Mouse (Mus musculus) neutrophil, adult 5-6 weeks (primary cell): ENCODE measurements at regions not wholly inside any gene's neighbourhood (a gene's known extent, or its start where the extent isn't known, plus 50 kb on each side); places are given as distances from the start of the nearest gene placed in this dataset.

Source experiments
- ATAC-seq: fragments of 151-379, 151-347 bp; 2 replicates; pipeline ENCODE4 v1.8.0; 2017; ENCODE audit warnings: mild to moderate bottlenecking, moderate TSS enrichment; ENCODE audit not compliant: insufficient number of reproducible peaks, poor library complexity, low FRiP score, severe bottlenecking; ENCODE audit errors: extremely low read depth

DNA sequence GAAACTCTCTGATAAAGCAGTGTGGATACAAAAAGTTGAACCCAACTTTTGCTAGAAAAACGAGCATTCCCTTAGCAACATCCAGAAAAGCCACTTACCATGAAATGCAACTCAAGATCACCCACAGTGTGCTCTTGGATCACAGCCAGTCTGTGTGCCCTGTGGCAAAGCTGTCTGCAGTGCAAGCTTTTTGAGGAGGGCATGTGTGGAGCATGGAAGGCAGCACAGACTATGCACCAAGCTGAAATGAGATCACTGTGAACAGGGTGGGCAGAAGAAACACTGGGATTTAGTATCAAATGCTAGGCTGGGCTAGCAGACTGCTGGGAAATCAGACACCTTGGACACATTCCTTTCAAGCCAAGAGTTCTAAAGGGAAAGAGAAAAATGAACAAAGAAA lies 162.4 kb downstream of the Sim1 start:
- no peak for ATAC-seq

DNA sequence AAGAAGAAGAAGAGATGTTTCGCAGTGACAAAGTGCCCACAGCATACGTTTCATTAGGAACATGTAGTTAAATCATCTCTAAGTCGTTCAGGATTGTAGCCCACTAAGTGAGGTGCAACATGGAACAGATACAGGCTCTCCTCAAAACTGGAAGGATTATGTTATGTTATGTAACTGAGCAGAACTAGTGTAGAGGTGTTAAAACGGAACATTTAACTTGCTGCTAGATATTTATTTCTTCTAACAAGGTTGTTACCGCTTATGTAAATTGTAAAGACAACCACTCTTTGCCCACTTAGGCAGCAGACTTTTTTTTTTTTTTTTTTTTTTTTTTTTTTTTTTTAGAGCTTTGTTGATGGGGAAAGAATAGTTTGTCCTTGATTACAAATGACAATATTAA lies 163.8 kb downstream of the Sim1 start:
- ATAC-seq: no peak

DNA sequence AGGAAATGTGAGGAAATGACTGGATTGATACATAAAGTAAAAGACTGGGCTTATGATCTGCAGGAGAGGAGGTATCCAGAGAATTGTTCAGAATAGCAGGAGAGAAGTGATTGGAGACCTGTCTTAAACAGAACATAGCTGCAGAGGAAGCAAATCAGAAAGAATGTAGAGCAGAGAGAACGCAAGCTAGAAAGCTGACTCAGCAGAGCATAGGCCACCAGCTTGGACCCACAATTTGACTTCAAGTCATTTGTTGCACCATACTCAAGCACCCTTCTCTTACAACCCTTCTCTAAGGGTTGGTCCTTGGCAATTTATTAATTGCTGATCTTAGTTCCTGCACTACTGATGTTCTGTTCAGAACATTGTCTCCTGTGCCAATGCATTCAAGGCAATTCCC lies 207.0 kb downstream of the Sim1 start:
- ATAC-seq: no peak

DNA sequence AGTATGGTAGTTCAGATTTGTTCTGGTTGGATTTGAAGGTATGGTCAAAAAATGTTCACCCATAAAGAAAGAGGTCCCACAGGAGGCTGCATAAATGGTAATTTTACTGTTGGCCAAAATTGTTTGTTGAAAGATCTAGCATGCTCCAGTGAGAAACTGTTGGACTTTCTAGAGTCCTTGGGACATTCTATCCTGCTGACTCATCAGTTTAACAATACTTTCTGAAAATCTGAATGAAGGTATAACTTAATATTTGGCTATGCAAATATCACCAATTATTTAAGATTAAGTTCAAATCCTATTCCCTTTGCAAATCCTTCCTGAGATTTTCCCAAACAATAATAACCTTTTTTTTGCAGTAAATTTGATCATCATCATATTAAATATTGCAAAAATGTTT lies 257.3 kb downstream of the Sim1 start:
- no peak for ATAC-seq

DNA sequence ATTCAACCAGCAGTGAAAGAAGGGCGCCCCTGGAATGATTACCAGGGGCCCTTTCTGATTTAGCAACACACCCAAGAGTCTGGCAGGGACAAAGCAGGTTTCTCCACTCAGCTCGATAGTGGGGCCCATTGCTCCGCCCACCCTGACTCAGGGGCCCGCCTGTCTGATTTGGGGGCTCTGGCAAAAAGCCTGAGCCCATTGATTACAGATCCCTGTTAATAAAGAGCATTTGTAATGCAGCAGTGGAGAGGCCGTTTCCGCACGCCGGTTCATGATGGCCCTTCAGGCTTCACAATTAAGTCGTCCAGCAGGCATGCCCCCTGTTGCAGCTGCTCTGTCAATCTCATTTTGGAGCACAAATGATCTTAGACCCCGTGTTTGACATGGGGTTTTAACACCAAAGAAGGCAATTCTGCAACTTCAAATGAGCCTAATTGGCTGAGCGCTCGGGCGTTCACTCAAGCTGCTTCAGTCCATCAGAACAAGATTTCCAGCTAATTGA lies 259.0 kb downstream of the Sim1 start:
- ATAC-seq: no peak

DNA sequence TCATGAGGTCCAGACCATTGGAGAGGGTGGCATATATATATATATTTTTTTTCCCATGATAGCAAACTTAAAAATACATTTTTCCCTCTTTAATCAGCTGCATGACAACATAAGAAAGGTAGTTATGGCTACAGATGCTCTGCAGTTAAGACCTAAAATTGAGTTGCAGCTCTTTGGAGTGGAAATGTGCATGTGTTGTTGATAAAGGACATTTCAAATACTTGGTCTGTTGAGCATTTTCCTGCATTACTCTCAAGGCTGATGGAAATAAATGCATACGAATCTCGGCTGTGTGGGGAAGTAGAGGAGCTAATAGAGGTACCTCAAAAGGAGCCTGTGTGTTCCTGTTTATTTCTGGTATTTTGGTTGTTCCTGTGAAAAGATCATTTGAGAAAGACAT lies 259.5 kb downstream of the Sim1 start:
- no peak for ATAC-seq

DNA sequence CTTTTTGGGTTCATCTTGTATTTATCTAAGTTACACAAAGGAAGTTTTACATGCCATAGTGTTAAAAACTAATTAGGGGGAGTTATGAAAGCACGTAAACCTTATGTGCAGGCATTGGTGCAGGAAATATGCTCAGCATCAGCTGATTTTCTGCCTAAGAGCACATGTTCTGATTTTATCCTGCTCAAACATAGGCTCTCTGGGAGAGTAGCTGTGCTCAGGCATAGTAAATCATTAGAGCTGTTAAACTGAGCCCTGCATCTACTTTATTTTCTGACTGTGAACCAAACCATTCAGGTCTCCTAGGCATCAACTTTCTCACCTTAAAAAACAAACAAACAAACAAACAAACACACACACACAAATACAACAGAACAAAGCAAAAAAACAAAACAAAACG lies 260.2 kb downstream of the Sim1 start:
- ATAC-seq: no peak

DNA sequence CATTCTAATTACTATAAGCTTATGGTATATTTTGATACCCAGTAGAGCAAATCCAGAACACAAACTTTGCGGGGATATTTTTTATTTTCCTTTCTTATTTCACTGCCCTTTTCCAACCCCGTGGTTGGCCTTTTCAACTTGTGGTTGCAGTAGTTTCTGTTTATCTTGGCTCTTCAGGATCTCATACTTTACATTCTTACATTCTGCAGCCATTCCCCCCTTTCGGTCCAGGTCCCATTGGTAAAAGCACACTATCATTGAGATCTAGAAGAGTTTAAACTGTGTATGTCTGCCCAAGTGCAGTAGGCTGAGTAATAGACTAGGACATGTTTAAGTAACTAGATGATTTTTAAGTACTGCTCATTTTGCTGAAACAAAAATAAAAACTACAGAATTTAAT lies 279.1 kb downstream of the Sim1 start:
- no peak for ATAC-seq

DNA sequence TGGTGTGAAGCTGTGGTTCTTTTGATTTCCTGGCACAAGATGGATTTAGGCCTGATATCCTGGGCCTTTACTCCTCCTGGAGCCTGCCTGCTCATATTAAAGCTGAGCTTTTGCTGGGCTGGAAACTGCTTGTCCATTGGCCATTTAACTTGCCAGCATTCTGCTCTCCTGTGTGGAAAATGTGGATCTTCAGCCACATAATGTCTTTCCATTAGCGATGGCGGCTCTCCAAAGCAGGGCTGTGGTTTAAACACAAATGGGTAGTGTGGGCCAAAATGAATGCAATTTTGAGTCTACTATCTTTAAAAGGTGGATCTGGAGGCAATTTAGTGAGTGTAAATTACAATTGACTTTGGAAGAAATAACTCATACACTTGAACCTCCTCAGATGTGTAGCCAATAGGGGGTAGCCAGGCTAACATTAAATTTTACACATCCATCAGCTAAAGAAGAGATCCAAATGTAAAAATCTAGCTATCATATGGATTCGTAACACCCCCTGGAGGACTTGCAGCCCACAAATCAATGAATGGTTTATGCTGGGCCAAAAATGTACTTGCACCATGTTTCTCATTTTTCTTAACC lies 281.5 kb downstream of the Sim1 start:
- ATAC-seq: no peak

DNA sequence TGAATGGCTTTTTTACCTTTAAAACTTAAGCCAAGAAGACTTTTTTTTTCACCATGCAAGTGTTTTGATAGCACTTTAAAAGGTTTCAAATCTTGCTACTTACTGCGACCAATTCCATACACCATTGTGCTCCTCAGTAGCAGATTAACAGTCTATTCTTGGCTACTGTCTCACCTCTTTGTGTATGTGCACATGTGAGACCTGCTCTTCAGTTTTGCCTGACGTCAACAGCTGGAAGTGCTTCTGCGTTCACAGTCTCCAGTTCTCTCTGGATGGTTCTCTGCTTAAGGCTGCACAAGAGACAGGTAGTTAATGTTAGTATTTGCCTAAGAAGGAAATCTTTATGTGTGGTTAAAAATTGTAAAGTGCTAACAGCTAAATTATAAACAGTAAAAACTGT lies 282.1 kb downstream of the Sim1 start:
- ATAC-seq: no peak

DNA sequence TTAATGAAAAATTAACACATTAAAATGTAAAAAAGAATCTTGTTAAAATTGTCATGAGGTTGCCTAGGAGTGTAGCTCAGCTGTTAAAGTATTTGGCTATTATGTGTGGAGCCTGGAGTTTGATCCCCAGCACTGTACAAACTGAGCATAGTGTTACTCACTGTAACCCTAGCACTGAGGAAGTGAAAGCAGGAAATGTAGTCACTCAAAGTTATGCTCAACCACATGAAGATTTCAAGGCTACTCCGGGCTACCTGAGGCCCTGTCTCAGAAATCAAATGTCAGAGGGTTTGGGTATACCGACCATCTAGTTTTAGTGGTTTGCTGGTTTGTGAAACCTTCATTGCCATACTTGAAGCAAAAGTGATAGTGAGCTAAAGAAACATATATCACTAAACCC lies 287.2 kb downstream of the Sim1 start:
- ATAC-seq: 0 out of 2 replicates have a peak, but pooled peaks have one; percentile 9

DNA sequence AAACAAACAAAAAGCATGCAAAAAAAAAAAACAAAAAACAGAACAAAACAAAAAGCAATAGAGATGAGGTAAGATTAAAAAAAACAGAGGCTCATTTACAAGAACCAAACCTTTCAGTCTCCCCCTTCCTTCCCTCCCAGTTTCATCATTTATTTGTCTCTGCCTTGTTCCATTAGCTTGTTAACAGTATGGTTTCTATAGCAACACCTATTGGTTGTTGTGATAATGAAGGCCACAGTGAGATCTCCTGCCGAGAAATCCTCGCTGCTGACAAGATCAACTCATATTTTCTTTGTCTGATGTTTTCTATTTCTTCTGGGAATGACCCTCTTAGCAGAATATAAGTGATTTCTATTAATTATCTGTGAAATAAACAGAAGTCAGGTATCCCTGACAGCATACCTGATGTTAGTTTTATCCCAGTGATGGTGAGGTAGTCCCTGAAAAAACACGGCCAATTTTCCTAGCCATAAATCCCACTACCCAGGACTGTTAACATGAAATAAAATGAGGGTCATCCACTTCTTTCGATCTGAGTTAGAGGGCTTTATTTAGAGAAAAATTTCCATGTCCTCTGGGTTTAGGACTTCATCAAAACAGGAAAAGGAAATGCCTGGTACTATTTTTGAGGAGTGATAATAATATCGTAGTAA lies 288.9 kb upstream of the Gm49339 start:
- no peak for ATAC-seq

DNA sequence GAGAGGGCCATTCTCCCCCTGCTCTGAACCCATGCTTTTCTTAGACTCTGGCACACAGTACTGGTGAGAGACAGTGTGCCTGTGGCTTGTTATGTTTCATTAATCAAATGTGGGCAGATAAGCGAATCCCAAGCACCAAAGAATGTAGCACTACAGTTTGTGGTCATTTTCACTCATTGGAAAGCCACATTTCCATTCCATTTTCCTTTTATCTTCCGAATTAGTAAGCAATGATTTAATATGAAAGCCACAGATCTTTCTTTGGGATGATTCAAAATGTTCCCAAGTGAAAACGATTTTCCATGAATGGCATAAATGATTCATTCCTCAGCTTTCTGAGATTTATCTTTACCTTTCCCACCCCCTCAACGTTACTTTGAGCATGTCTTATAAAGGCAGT lies 260.9 kb upstream of the Gm49339 start:
- no peak for ATAC-seq

DNA sequence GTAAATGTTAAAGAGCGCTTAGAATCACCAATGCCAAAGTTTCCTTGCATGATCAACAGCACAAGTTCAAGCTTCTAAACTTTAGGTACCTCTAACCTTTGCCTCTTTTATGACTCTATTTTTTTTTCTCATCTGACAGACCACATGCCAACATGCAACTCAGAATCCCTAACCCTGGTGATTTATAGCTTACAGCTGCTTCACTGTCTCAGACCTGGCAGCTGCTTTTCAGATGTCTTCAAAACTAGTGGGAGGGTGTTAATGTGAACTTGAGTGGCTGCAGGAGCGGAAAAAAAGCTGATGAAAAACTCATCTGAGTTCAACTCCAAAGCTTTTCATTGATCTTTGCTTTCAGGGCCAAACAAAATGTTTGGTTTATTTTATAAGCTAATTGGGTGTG lies 246.8 kb upstream of the Gm49339 start:
- ATAC-seq: no peak

DNA sequence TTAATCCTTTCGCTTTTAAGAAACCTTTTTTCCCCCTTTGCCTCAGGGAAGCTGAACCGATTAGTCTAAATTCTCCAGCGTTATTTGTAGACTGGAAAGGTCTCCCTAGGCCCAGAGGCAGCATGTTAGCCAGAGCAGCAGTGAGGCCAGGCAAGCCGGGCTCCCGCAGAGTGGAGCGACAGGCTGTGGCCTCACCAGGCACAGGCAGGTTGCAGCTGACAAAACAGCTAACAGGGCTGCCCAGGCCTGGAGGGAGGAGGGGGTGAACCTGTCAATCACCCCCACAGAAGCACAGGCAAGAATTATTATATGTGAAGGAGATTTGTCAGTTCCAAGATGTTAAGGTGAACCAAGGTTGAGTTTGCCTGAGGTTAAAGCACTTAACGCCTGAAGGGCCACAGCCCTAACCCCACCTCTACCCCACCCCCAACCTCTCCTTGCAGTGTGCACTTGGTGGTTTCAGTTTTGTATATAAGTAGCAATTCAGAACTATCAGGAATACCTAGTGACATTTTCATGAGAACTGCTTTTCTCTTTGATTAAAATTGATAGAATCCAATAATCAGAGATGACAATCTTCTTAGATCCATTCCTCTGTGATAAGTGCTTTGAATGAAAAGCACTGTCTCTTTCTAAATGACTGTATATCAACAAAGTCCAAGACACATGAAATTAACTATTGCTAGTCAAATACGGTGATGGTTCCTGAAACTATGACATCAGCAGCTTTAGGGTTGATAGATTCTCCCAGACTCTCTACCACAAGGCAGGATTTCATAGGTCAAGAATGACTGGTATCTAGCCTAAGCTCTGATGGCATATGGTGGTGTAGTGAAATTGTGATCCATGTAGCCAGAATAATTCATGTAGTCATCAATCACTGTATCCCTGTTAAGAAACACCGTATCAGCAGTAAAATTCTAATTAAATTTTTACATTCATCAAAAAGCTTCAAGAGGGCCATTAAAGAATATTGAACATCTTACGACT lies 244.5 kb upstream of the Gm49339 start:
- no peak for ATAC-seq

DNA sequence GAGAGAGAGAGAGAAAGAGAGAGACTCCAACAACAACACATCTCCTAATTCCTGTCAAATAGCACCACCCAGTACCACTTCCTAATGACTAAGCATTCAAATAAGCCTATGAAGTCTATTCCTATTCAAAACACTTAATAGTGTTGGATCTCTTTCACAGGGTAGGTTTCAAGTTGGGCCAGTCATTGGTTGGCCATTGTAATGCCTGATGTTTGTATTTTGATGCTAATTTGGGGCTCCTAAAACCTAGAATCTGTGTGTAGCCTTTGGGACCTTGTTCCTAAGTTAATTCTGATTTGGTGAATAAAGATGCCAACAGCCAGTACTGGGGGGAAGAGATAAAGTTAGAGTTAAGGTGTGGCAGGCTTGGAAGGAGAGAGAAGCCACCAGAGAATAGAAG lies 242.3 kb upstream of the Gm49339 start:
- ATAC-seq: no peak

DNA sequence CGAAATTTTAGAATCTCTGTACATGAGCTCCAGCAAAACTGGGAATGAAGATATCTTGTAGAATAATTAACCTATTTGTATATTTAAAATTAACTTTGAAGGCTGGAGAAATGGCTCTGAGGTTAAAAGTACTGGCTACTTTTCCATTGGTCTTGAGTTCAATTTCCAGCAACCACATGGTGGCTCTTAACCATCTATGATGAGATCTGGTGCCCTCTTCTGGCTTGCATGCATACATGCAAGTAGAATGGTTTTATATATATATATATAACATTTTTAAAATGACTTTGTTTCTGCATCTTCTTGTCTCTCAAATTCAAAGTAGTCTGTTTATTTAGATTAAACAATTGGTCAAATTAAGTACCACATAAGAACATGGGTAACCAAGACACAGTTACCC lies 227.0 kb upstream of the Gm49339 start:
- no peak for ATAC-seq

DNA sequence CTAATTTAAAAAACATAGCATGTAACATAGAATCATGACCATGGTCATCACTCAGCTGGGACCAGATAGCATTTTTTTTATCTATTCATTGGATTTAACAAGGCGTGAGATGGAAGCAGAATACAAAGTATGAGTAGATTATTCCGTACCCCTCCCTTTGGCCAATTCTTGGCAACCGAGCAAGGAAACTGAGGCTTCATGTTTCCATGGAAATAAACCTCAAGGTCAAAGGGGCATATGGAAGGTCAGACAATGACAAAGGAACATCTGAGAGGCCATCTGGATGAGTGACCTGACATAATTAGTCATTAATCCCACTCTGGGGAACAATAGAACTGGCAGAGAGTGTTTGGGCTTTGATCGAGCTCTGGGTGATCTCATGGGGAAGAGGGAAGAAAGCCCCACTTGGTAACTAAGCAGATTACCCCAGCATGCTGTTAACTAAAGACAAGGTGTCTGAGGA lies 222.8 kb upstream of the Gm49339 start:
- no peak for ATAC-seq

DNA sequence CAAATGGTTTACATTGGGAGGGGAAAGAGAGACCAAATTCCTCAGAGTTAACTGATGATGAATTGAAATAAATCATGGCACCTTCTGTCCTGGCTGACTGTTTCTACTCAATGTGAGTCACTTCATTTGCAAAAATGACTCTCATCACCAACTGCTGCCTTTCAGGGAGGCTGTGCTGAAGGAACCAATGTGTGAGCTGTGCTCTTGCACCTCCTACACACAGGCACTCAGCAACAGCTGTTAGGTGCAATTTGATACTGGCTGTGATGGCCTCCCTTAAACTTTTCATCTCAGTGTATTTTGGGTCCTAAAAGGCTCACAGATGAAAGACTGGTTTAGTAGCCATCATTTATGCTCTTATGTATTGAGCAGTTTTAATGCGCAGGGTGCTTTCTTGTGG lies 209.0 kb upstream of the Gm49339 start:
- ATAC-seq: no peak

DNA sequence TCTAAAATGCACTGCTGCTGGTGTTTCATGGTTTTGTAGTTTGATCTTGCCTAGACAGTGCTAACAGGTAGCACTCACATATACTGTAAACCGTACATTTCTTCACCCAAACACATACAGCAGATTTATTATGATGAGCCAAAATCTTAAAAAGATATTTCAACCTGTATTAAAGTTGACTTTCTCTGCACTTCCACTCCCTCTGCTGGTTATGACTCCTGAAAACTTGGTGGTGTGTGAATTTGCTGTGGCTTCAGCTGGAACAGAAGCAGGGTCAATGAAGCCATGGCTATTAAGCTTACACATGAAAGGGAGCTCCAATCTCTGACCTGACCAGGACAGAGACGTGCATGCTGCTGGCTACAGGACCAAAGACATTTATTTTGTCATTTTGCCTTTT lies 202.2 kb upstream of the Gm49339 start:
- no peak for ATAC-seq
